Mouse (Mus musculus): ENCODE measurements at regions not wholly inside any gene's neighbourhood (a gene's known extent, or its start where the extent isn't known, plus 50 kb on each side); places are given as distances from the start of the nearest gene placed in this dataset.

GRCm38 (mm10) chr2:92752794-92753193 lies 153.3 kb downstream of the Chst1 start:
- DNase-seq = no peak

- no peak for DNase-seq
Observed at GRCm38 (mm10) chr2:92754505-92755280, 155.2 kb downstream of the Chst1 start.

GRCm38 (mm10) chr2:92756491-92756890 lies 157.0 kb downstream of the Chst1 start:
- DNase-seq = no peak

DNA sequence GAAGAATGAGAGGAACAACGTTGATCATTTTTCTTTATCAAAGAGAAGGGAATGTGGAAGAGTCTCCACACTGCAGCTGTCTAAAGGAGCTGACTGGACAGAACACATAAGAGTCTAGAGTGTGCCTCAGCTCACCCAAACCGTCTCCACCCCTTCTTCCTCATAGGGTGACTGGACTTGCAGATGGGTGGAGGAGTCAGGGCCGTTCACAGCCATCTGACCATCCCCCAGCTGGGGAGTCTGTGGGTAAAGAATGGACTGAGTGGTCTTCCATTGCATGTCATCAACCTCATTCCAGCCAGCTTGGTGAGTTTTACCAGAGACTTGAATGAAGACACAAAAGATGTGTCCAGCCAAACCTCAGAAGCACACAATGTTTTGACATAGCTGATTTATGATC lies 156.1 kb upstream of the Syt13 start:
- DNase-seq = no peak

DNA sequence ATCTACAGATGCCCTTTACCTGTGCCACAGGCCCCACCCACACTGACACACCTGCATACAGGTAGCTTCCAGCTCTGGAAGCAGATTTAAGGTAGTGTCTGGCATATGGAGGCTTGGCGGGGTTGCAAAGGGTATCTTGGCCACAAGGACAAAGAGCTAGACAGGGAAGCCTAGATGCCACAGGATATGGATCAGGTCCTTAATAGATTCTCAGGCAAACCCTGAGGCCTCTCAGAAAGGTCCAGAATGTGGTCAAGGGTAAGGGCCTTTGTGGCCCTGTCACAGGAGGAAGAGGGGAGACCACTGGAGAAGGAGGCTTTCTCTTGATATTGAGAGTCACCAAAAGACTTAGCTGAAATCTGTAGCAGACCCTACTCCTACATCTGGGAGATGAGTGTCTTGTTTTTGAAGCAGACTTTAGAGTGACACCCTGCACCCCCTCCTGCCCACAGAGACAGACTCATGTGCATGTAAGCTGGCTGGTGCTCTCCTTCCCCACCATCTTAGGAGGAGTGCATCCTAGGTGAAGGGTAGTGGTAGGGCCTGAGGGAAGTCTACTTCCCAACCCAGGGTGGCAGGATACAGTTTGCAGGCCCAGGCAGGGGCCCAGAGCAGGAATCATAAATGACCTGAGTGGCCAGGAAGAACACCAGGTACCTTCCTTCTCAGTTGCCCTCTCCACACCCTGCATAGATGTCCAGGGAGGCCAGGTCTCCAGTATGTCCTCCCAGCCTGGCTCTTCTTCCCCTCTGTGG lies 150.8 kb upstream of the Syt13 start:
- DNase-seq = no peak

GRCm38 (mm10) chr2:92767476-92768005 lies 147.4 kb upstream of the Syt13 start:
- DNase-seq = no peak

DNA sequence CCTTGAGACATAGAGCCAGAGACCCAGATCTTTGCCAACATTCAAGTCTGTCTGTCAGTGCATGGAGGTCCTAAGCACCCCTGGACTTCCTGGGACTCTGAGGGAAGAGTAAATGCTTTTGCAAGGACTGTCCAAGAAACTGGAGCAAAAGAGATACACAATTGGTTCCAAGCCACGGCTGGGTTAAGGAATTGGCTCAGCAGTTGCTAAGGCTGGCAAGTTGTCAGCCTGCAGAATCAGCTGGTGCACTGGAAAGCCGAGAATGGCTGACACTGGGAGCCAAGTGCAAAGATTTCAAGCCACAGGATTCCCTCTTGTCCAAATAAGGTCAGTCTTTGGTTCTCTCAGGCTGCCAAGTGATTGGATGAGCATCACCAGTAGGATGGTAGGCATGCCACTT lies 146.8 kb upstream of the Syt13 start:
- DNase-seq = no peak

- DNase-seq = no peak
Observed at GRCm38 (mm10) chr2:92769061-92769460, 145.8 kb upstream of the Syt13 start.

GRCm38 (mm10) chr2:92770098-92770497 lies 144.8 kb upstream of the Syt13 start:
- no peak for DNase-seq

GRCm38 (mm10) chr2:92772623-92773022 lies 142.3 kb upstream of the Syt13 start:
- no peak for DNase-seq

DNA sequence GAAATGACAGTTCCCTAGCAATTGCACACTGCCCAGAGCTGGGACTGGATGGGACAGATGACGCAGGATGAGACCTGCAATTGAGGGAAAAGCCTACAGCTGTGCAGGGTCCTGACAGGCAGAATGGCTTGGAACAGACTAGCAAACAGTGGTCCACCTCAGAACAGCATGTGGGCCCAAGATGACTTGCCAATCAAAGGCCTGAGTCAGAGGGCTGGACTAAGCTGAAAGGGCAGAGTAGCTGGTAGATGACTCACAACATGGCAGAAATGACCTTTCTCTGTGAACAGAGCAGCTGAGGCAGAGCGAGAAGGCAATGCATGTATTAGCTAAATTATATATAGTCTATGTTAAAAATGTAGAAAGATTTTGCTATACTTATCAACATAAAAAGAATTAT lies 138.4 kb upstream of the Syt13 start:
- DNase-seq = no peak

GRCm38 (mm10) chr2:92779101-92779500 lies 135.8 kb upstream of the Syt13 start:
- DNase-seq = no peak

GRCm38 (mm10) chr2:92780021-92780420 lies 134.9 kb upstream of the Syt13 start:
- DNase-seq = no peak

DNA sequence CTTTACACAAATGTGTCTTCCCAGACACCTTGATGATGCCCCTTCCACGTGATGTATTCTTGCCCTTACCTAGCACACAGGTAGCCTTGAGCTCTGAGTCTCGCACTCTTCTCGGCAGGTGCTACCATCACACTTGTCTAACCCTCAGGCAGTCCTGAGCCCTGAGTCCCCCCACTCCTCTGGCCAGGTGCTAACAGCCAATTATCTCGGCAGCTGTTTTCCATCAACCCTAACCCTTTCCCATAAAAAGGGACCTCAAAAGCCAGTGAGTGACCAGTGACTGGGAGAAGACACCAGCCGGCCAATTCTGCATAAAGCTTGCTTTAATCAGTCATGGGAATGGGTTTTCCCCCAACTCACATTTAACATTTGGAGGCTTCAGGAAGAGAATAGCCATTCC lies 133.4 kb upstream of the Syt13 start:
- no peak for DNase-seq

GRCm38 (mm10) chr2:92782621-92783020 lies 132.3 kb upstream of the Syt13 start:
- DNase-seq = no peak

- DNase-seq = no peak
Observed at GRCm38 (mm10) chr2:92784916-92785315, 130.0 kb upstream of the Syt13 start.

DNA sequence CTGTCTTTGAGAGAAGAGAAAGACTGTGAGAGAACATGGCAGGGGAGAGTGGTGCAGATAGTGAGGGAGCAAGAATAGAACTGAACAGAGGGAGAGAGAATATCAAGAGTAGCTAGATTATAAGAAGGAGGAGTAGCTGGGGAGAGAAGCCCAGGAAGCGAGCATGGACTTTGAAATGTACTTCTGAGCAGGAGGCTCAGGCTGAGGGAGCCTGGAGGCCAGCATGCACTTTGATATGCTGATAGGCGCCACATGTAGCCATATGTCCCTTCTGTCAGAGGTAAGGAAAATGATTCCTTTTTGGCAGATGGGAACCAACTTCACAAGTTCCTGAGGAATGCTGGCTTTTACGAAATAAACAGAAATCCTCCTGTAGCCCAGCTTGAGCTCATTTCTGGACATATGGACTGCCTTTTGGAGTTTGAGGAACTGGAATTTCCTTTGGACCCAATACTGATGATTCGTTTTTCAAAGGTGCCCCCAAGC lies 126.9 kb upstream of the Syt13 start:
- no peak for DNase-seq

- no peak for DNase-seq
Observed at GRCm38 (mm10) chr2:92788875-92789274, 126.0 kb upstream of the Syt13 start.

- DNase-seq = no peak
Observed at GRCm38 (mm10) chr2:92790374-92790773, 124.5 kb upstream of the Syt13 start.

GRCm38 (mm10) chr2:92799770-92800169 lies 115.1 kb upstream of the Syt13 start:
- DNase-seq = no peak

DNA sequence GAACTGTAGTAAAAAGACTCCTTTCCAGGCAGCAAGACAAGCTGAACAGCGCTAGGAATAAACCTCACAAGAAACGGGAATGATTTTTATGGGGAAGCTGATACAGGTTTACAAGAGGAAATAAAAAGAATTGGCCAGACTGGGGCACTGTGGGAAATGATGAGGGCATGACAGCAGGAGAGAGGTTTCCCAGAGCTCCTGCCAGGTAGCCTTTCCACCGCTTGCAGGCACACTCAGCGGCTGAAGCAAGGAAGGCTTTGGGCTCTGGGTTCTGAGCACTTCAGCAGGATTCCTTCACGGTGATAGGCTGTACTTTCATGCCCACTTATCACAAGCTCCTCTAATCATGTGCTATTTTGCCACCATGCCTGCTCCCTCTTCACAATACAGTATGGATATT lies 114.2 kb upstream of the Syt13 start:
- DNase-seq = no peak

GRCm38 (mm10) chr2:92804916-92805315 lies 110.0 kb upstream of the Syt13 start:
- peak in 1 of 2 experiments; percentile 25 for DNase-seq

DNA sequence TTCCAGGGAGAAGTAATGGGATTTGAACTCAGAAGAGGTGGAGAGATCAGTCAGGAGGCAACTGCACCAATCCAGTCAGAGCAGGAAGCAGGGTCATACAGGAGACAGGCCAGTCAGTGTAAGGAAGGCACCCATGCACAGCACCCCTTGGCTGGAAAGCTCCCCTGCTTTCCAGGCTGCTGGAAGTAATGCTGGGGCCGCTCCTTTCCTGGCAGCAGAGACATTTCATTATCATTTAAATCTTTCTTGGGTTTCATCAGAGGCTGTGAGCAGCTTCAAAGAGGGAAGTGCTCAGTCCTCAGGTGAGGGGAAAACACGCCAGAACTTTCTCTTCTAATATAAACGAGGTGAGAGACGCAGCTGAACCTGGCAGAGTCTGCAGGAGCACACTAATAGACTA lies 109.1 kb upstream of the Syt13 start:
- DNase-seq = peak in 1 of 2 experiments; percentile 25

Data from kidney, postnatal 4 days (tissue).